Mouse (Mus musculus) heart, adult 2 months (tissue): ENCODE measurements around the gene Tuba3a. TPM values are rescaled to one million over a fixed set of nuclear protein-coding genes. Genes with fewer than 3 reads are reported as not detected.

ENCODE experiments used
- DNase-seq, 2 experiments: peaks; one replicate each; pipeline ENCODE4 v3.0.0; 2021
- H3K27ac ChIP-seq: fragments of 200-600 bp; 2 replicates; pipeline ENCODE4 v1.8.1; 2022
- H3K27me3 ChIP-seq: fragments of 200-500 bp; 2 replicates; pipeline ENCODE4 v1.6.1; 2012; ENCODE audit warnings: mild to moderate bottlenecking, low read length, inconsistent platforms, mixed read lengths; ENCODE audit not compliant: control insufficient read depth, insufficient read depth
- H3K36me3 ChIP-seq: fragments of 200-500 bp; 2 replicates; pipeline ENCODE4 v1.6.1; 2012; ENCODE audit warnings: low read length, inconsistent platforms; ENCODE audit not compliant: control insufficient read depth, insufficient read depth
- H3K4me1 ChIP-seq: fragments of 200-500 bp; 2 replicates; pipeline ENCODE4 v1.6.1; 2011; ENCODE audit warnings: low read length; ENCODE audit not compliant: control insufficient read depth, insufficient read depth
- H3K4me3 ChIP-seq: fragments of 200-600 bp; 2 replicates; pipeline ENCODE4 v1.8.1; 2022
- H3K79me2 ChIP-seq: fragments of 200-500 bp; replicated peaks from 2 replicates; pipeline ENCODE4 v1.6.1; 2012; ENCODE audit warnings: mild to moderate bottlenecking, inconsistent platforms, low read length, moderate library complexity, mixed read lengths; ENCODE audit not compliant: control insufficient read depth, insufficient read depth
- H3K9ac ChIP-seq: fragments of 200-500 bp; 2 replicates; pipeline ENCODE4 v1.6.1; 2012; ENCODE audit warnings: low read depth, mild to moderate bottlenecking, control low read depth, inconsistent platforms, low read length, mixed read lengths
- CTCF ChIP-seq: fragments of 200-600 bp; IDR thresholded peaks from 2 replicates; pipeline ENCODE4 v1.8.1; 2022; ENCODE audit warnings: antibody characterized with exemption, mild to moderate bottlenecking, moderate library complexity
- EP300 ChIP-seq: fragments of 200-500 bp; IDR thresholded peaks from 2 replicates; pipeline ENCODE4 v1.6.1; 2011; ENCODE audit warnings: low read depth, low read length, control low read depth; ENCODE audit not compliant: insufficient read depth
- POLR2A ChIP-seq: fragments of 200-500 bp; IDR thresholded peaks from 2 replicates; pipeline ENCODE4 v1.6.1; 2011; ENCODE audit warnings: mild to moderate bottlenecking, low read depth, low read length, control low read depth; ENCODE audit not compliant: insufficient read depth
- WGBS: fragments of 180-500 bp; shearing (Covaris S2); methylation state at CpG from one replicate; pipeline ENCODE4 v1.1.7; 2018; 5-methylcytosine and 5-hydroxymethylcytosine counted together
- intact Hi-C: fragments of 180-260 bp; cut with DNase I; formaldehyde crosslinking; loops from one replicate; pipeline ENCODE4 v1.15.1; 2025
- polyA plus RNA-seq: library from polyadenylated mRNA; depleted of rRNA; stranded (reverse); fragments of >200 nt; gene quantifications from 2 replicates; pipeline ENCODE4 v1.2.3, GENCODE M21; 2012
- total RNA-seq, 2 experiments: library from RNA; stranded (reverse); gene quantifications; 2 replicates each; pipeline ENCODE4 v1.2.3; 2021

The Tuba3a gene
- total and polyA plus RNA-seq, 3 experiments: 0.92 TPM; not detected in 2

GRCm38 (mm10) chr6:125303242-125303641, 17.4 kb upstream of the Tuba3a start:
- TF ChIP-seq CTCF: no peak
- TF ChIP-seq EP300: no peak
- no peak for TF ChIP-seq POLR2A
- Histone ChIP-seq H3K27me3 (no peaks in the 10 kb centered on the region), H3K36me3 (no peaks in the 10 kb centered on the region), H3K9ac (no peak overlapping the region), H3K4me1 (peaks cover 2% of the 10 kb centered on the region; the same call in 1 of the 2 replicates), H3K27ac (no peak overlapping the region), H3K4me3 (no peak overlapping the region), H3K79me2 (no peaks in the 10 kb centered on the region)
- intact Hi-C loops: no loop called here
- no peak for DNase-seq
- WGBS: 83% methylated on average over 4 of the region's 4 CpGs

- Histone ChIP-seq H3K27ac (peak overlapping the region; percentile 38), H3K9ac (no peak overlapping the region), H3K4me3 (no peak overlapping the region), H3K79me2 (no peaks in the 10 kb centered on the region), H3K36me3 (no peaks in the 10 kb centered on the region), H3K27me3 (no peaks in the 10 kb centered on the region), H3K4me1 (peaks cover 2% of the 10 kb centered on the region; the same call in 1 of the 2 replicates)
- no peak for TF ChIP-seq CTCF
- TF ChIP-seq EP300: no peak
- TF ChIP-seq POLR2A: no peak
- intact Hi-C loops: no loop called here
- DNase-seq: peak in 1 of 2 experiments; percentile 35
- WGBS: 44% methylated on average over 24 of the region's 24 CpGs
Measured at GRCm38 (mm10) chr6:125302231-125302982, 16.6 kb upstream of the Tuba3a start.

- WGBS: 97% methylated on average over 1 of the region's 1 CpGs
- no peak for TF ChIP-seq CTCF
- Histone ChIP-seq H3K4me3 (no peak overlapping the region), H3K9ac (no peak overlapping the region), H3K36me3 (no peaks in the 10 kb centered on the region), H3K79me2 (no peaks in the 10 kb centered on the region), H3K27ac (no peak overlapping the region), H3K27me3 (no peaks in the 10 kb centered on the region), H3K4me1 (peaks cover 2% of the 10 kb centered on the region; the same call in 1 of the 2 replicates)
- no peak for DNase-seq
- intact Hi-C loops: no loop called here
Measured at GRCm38 (mm10) chr6:125300982-125301381, 15.1 kb upstream of the Tuba3a start.

- 64% methylated on average over 5 of the region's 5 CpGs for WGBS
- Histone ChIP-seq H3K27me3 (no peaks in the 10 kb centered on the region), H3K36me3 (no peaks in the 10 kb centered on the region), H3K27ac (no peak overlapping the region), H3K4me1 (no peaks in the 10 kb centered on the region), H3K9ac (no peak overlapping the region), H3K4me3 (no peak overlapping the region), H3K79me2 (no peaks in the 10 kb centered on the region)
- no peak for DNase-seq
- TF ChIP-seq POLR2A (no peak), CTCF (no peak), EP300 (no peak)
- intact Hi-C loops: no loop called here
Measured at GRCm38 (mm10) chr6:125297149-125297820, 11.4 kb upstream of the Tuba3a start.

GRCm38 (mm10) chr6:125294049-125294448, 8.2 kb upstream of the Tuba3a start:
- WGBS: 91% methylated on average over 4 of the region's 4 CpGs
- no peak for DNase-seq
- H3K4me3 ChIP-seq: no peak overlapping the region
- H3K27me3 ChIP-seq: no peaks in the 10 kb centered on the region
- no peaks in the 10 kb centered on the region for H3K4me1 ChIP-seq
- no peak overlapping the region for H3K27ac ChIP-seq
- intact Hi-C loops: no loop called here
- TF ChIP-seq POLR2A (no peak), CTCF (no peak), EP300 (no peak)
- no peaks in the 10 kb centered on the region for H3K36me3 ChIP-seq
- no peaks in the 10 kb centered on the region for H3K79me2 ChIP-seq
- no peak overlapping the region for H3K9ac ChIP-seq

- H3K27me3 ChIP-seq: no peaks in the 10 kb centered on the region
Measured at GRCm38 (mm10) chr6:125292256-125292655, 6.4 kb upstream of the Tuba3a start.

More at GRCm38 (mm10) chr6:125292256-125292655, 6.4 kb upstream of the Tuba3a start:
- no peak overlapping the region for H3K4me3 ChIP-seq
- no peak for DNase-seq
- intact Hi-C loops: no loop called here
- 90% methylated on average over 7 of the region's 7 CpGs for WGBS
- H3K36me3 ChIP-seq: no peaks in the 10 kb centered on the region
- TF ChIP-seq CTCF (no peak), POLR2A (no peak), EP300 (no peak)
- no peak overlapping the region for H3K9ac ChIP-seq
- H3K27ac ChIP-seq: no peak overlapping the region
- no peaks in the 10 kb centered on the region for H3K79me2 ChIP-seq
- no peaks in the 10 kb centered on the region for H3K4me1 ChIP-seq
